Mouse (Mus musculus): ENCODE measurements at regions not wholly inside any gene's neighbourhood (a gene's known extent, or its start where the extent isn't known, plus 50 kb on each side); places are given as distances from the start of the nearest gene placed in this dataset.
"Not testable (repeated sequence)": the region's sequence is repeated elsewhere in the genome, so short reads cannot be mapped to it uniquely, and the experiment has no call there.

GRCm38 (mm10) chr14:48762691-48763090 is 89.1 kb upstream of the Otx2 start:
- Histone ChIP-seq H3K4me3 (replicated peaks; ENCODE audit: low read length) (no peak overlapping the region), H3K27me3 (ENCODE audit: control insufficient read depth, insufficient read depth, low read length) (no peaks in the 10 kb centered on the region), H3K4me2 (replicated peaks; ENCODE audit: low read depth, low read length, severe bottlenecking) (no peak overlapping the region), H3K9ac (ENCODE audit: low read depth, low read length, severe bottlenecking) (no peak overlapping the region), H3K9me3 (ENCODE audit: control insufficient read depth, low read length) (no peaks in the 10 kb centered on the region), H3K27ac (replicated peaks; ENCODE audit: low read depth, low read length) (no peak overlapping the region), H3K36me3 (ENCODE audit: control insufficient read depth, insufficient read depth, low read length) (no peaks in the 10 kb centered on the region), H3K4me1 (ENCODE audit: control insufficient read depth, insufficient read depth, low read length) (no peaks in the 10 kb centered on the region)
- TF ChIP-seq POLR2A (IDR thresholded peaks at IDR 0.05; ENCODE audit: borderline replicate concordance, extremely low read depth, insufficient read depth, insufficient read length), result no peak
- ATAC-seq (ENCODE audit: low FRiP score, low read depth) (no peak), DNase-seq (ENCODE audit: low spot score) (no peak)
- 85% methylated on average over 5 of the region's 5 CpGs for WGBS

DNA sequence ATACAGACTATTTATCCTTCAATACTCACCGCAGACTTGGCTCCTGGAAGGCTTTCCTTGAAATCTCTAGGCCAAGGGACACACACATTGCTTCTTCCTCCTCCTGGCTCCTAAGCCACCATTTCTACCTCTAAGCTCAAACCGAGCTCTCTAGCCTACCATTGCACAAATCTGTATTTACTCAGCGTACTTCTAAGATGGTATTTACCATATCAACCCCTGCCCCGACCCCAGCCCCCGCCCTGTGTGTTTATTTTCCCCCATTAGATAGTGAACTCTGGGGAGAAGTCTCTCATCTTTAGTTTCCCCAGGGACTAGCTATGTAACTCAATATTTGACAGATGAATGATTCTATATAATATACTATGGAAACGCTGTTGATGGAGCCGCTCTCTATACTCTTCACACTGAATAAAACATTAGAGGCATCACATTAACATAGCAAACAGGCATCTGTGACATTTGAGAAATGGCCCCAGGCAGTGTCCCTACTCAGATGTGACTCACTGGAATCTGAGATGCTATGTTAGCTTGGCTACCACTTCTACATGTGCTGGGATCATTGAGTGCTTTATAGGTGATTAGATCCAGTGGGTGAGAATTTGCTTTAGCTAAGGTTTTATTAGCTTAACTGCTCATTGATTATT is 87.5 kb upstream of the Otx2 start:
- no peaks in the 10 kb centered on the region for H3K36me3 ChIP-seq (ENCODE audit: control insufficient read depth, insufficient read depth, low read length)
- H3K9me3 ChIP-seq (ENCODE audit: control insufficient read depth, low read length), result no peaks in the 10 kb centered on the region
- H3K27ac ChIP-seq (replicated peaks; ENCODE audit: low read depth, low read length), result no peak overlapping the region
- no peak overlapping the region for H3K4me2 ChIP-seq (replicated peaks; ENCODE audit: low read depth, low read length, severe bottlenecking)
- H3K4me1 ChIP-seq (ENCODE audit: control insufficient read depth, insufficient read depth, low read length), result no peaks in the 10 kb centered on the region
- 80% methylated on average over 7 of the region's 7 CpGs for WGBS
- H3K27me3 ChIP-seq (ENCODE audit: control insufficient read depth, insufficient read depth, low read length), result no peaks in the 10 kb centered on the region
- ATAC-seq (ENCODE audit: low FRiP score, low read depth) (no peak), DNase-seq (ENCODE audit: low spot score) (no peak)
- no peak overlapping the region for H3K9ac ChIP-seq (ENCODE audit: low read depth, low read length, severe bottlenecking)
- TF ChIP-seq POLR2A (IDR thresholded peaks at IDR 0.05; ENCODE audit: borderline replicate concordance, extremely low read depth, insufficient read depth, insufficient read length), result no peak
- no peak overlapping the region for H3K4me3 ChIP-seq (replicated peaks; ENCODE audit: low read length)

GRCm38 (mm10) chr14:48755096-48755495 is 81.5 kb upstream of the Otx2 start:
- not testable (repeated sequence) for H3K4me2 ChIP-seq (replicated peaks; ENCODE audit: low read depth, low read length, severe bottlenecking); ATAC-seq (ENCODE audit: low FRiP score, low read depth); H3K36me3 ChIP-seq (ENCODE audit: control insufficient read depth, insufficient read depth, low read length); H3K27ac ChIP-seq (replicated peaks; ENCODE audit: low read depth, low read length); H3K27me3 ChIP-seq (ENCODE audit: control insufficient read depth, insufficient read depth, low read length); H3K4me3 ChIP-seq (replicated peaks; ENCODE audit: low read length); H3K9me3 ChIP-seq (ENCODE audit: control insufficient read depth, low read length); H3K9ac ChIP-seq (ENCODE audit: low read depth, low read length, severe bottlenecking); DNase-seq (ENCODE audit: low spot score)
- peaks cover 14% of the 10 kb centered on the region for H3K4me1 ChIP-seq (ENCODE audit: control insufficient read depth, insufficient read depth, low read length)
- WGBS, result 91% methylated on average over 5 of the region's 5 CpGs

DNA sequence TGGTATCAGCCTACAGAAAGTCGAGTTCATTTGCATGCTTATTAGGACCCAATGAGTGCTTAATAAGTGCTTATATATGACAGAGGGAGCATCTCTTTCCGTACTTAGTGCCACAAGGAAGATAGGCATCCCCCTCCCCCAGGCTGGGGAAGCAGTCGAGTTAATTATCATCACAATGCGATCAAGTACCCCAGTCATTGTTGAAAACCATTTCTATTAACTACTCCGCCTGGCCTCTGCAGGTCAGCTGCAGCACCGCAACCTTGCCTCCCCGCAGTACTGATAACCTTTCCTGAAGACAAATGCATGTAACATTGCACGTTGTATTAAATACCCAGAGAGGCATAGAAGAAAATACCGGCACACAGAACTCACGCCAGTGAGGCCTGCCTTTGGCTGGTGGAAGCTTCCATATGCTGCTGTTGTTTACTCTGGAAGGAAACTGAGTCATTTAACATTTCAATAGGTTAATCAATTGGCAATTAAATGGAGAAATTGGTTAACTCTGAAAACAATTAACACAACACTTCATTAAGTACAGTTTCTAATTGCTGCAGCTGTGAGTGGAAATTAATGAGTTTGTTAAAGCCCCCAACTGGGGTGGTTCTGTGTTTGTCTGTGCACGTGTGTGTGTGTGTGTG is 80.6 kb upstream of the Otx2 start:
- WGBS, result 30% methylated on average over 11 of the region's 11 CpGs
- DNase-seq (ENCODE audit: low spot score) (no peak), ATAC-seq (ENCODE audit: low FRiP score, low read depth) (no peak)
- no peak overlapping the region for H3K4me3 ChIP-seq (replicated peaks; ENCODE audit: low read length)
- H3K4me2 ChIP-seq (replicated peaks; ENCODE audit: low read depth, low read length, severe bottlenecking), result no peak overlapping the region
- no peaks in the 10 kb centered on the region for H3K9me3 ChIP-seq (ENCODE audit: control insufficient read depth, low read length)
- H3K9ac ChIP-seq (ENCODE audit: low read depth, low read length, severe bottlenecking), result no peak overlapping the region
- H3K4me1 ChIP-seq (ENCODE audit: control insufficient read depth, insufficient read depth, low read length), result peaks cover 14% of the 10 kb centered on the region
- no peaks in the 10 kb centered on the region for H3K36me3 ChIP-seq (ENCODE audit: control insufficient read depth, insufficient read depth, low read length)
- no peak overlapping the region for H3K27ac ChIP-seq (replicated peaks; ENCODE audit: low read depth, low read length)
- TF ChIP-seq POLR2A (IDR thresholded peaks at IDR 0.05; ENCODE audit: borderline replicate concordance, extremely low read depth, insufficient read depth, insufficient read length), result no peak
- H3K27me3 ChIP-seq (ENCODE audit: control insufficient read depth, insufficient read depth, low read length), result peaks cover 6% of the 10 kb centered on the region; the same call in 1 of the 2 replicates

DNA sequence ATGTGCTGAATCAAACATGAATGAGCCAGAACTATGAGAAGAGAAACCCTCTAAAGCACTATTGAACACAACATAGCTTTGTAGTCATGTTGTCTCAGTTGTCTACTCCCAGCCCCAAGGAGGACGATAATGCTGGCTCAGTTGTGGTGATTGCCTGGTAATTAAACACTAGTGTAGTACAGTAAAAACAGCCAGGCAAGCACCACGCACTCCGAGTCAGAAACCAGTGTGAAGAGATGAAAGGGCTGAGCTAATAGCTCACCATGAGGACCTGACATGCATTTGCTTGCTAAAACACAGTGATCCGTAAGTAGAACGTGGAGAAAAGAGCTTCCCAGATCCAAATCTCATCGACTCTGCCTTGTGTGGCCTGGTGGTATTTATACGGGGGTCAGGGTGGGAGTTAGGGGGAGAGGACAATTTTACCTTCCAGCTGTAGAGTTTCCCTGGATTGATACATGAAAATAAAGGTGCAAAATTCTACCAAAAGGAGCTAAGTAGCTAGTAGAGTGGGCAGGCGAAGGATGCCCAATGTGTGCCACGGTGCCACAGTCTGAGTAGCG is 80.0 kb upstream of the Otx2 start:
- ATAC-seq (ENCODE audit: low FRiP score, low read depth), result no peak
- Histone ChIP-seq H3K27ac (replicated peaks; ENCODE audit: low read depth, low read length) (no peak overlapping the region), H3K4me1 (ENCODE audit: control insufficient read depth, insufficient read depth, low read length) (peaks cover 14% of the 10 kb centered on the region), H3K27me3 (ENCODE audit: control insufficient read depth, insufficient read depth, low read length) (peaks cover 6% of the 10 kb centered on the region; the same call in 1 of the 2 replicates), H3K4me3 (replicated peaks; ENCODE audit: low read length) (no peak overlapping the region), H3K4me2 (replicated peaks; ENCODE audit: low read depth, low read length, severe bottlenecking) (no peak overlapping the region), H3K9ac (ENCODE audit: low read depth, low read length, severe bottlenecking) (no peak overlapping the region), H3K36me3 (ENCODE audit: control insufficient read depth, insufficient read depth, low read length) (no peaks in the 10 kb centered on the region), H3K9me3 (ENCODE audit: control insufficient read depth, low read length) (no peaks in the 10 kb centered on the region)
- no peak for TF ChIP-seq POLR2A (IDR thresholded peaks at IDR 0.05; ENCODE audit: borderline replicate concordance, extremely low read depth, insufficient read depth, insufficient read length)
- DNase-seq (ENCODE audit: low spot score), result no peak
- 26% methylated on average over 10 of the region's 10 CpGs for WGBS

Measured in limb, embryonic 14.5 days (tissue).